Mouse (Mus musculus): ENCODE results near the gene Map3k4.

Map3k4 gene

GRCm38 (mm10) chr17:12318663-12319201, at the start of gene Map3k4:
TSS of gene Map3k4 (minus strand) at chr17:12318796.
- peak; percentile 95 for DNase-seq

- peak; percentile 60 for DNase-seq
These were observed 48.9 kb upstream of the Map3k4 start for GRCm38 (mm10) chr17:12367373-12367930.

GRCm38 (mm10) chr17:12364426-12364735, 45.8 kb upstream of the Map3k4 start:
- DNase-seq, result peak; percentile 49

GRCm38 (mm10) chr17:12363601-12364425, 45.2 kb upstream of the Map3k4 start:
- DNase-seq, result no peak

- no peak for DNase-seq
These were observed 41.3 kb upstream of the Map3k4 start for GRCm38 (mm10) chr17:12359876-12360275.

GRCm38 (mm10) chr17:12352781-12353180, 34.2 kb upstream of the Map3k4 start:
- no peak for DNase-seq

GRCm38 (mm10) chr17:12351564-12351963, 33.0 kb upstream of the Map3k4 start:
- no peak for DNase-seq

GRCm38 (mm10) chr17:12347462-12347861, 28.9 kb upstream of the Map3k4 start:
- DNase-seq, result no peak

GRCm38 (mm10) chr17:12343702-12344376, 25.2 kb upstream of the Map3k4 start:
- DNase-seq, result no peak

- DNase-seq, result no peak
These were observed 18.6 kb upstream of the Map3k4 start for GRCm38 (mm10) chr17:12337156-12337555.

GRCm38 (mm10) chr17:12336073-12336868, 17.7 kb upstream of the Map3k4 start:
- no peak for DNase-seq

- DNase-seq, result no peak
These were observed 16.5 kb upstream of the Map3k4 start for GRCm38 (mm10) chr17:12335115-12335514.

GRCm38 (mm10) chr17:12327847-12328518, 9.4 kb upstream of the Map3k4 start:
- no peak for DNase-seq

- DNase-seq, result no peak
These were observed 1.2 kb upstream of the Map3k4 start for GRCm38 (mm10) chr17:12319786-12320185.

GRCm38 (mm10) chr17:12317954-12318651, 493 bp downstream of the Map3k4 start:
- DNase-seq, result peak; percentile 33

- no peak for DNase-seq
These were observed 1.0 kb downstream of the Map3k4 start for GRCm38 (mm10) chr17:12317607-12317953.

- DNase-seq, result peak; percentile 65
These were observed 2.3 kb downstream of the Map3k4 start for GRCm38 (mm10) chr17:12316251-12316650.

GRCm38 (mm10) chr17:12312248-12312647, 6.3 kb downstream of the Map3k4 start:
- DNase-seq, result no peak

GRCm38 (mm10) chr17:12309493-12309892, 9.1 kb downstream of the Map3k4 start:
- no peak for DNase-seq

GRCm38 (mm10) chr17:12309059-12309458, 9.5 kb downstream of the Map3k4 start:
- no peak for DNase-seq

GRCm38 (mm10) chr17:12307251-12308135, 11.1 kb downstream of the Map3k4 start:
- no peak for DNase-seq
